Mouse (Mus musculus): ENCODE measurements around the gene Sugp1.

DNA sequence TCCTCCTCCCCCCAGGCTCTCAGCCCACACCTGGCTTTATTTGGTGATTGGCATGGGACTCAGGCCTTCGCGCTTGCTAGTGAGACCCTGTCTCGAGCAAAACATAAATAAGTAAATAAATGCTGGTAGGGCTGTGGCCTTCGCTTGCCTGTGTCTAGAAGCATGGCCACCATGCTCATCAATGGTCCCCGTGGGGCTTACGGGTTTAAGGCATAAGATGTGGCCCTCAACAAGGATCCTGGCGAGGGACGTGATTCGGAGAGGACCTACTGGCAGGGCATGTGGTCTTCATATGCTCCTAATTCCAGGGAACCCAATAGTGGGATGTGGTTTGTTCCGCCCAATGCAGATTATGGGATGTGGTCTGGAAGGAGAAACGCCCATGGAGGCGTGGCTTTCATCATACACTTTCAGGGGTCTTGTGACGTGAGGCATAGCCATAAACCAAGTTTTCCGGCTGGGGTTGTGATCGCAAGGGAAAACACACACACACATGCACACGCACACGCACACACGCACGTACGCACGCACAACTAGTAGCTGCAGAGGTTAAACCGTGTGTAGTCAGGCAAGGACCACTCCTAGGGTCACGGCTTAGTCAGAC, 68.7 kb downstream of the Sugp1 start:
- TF ChIP-seq POLR2A (IDR thresholded peaks at IDR 0.05; ENCODE audit: extremely low read depth, insufficient read depth, low read length) (no peak), CTCF (IDR thresholded peaks at IDR 0.05; ENCODE audit: extremely low read depth, insufficient read depth, low read length) (no peak)
